Mouse (Mus musculus) liver, embryonic 15.5 days (tissue): Measurements from ENCODE around the gene B4galt2. TPM values are rescaled to one million over a fixed set of nuclear protein-coding genes. Genes with fewer than 3 reads are reported as not detected.

Experiments
- ATAC-seq: fragments of 200-750 bp; cut with Nextera tagmentation; 2 replicates; pipeline ENCODE4 v1.8.0; 2017; ENCODE audit warnings: moderate number of reproducible peaks, mild to moderate bottlenecking, moderate library complexity; ENCODE audit not compliant: insufficient read depth
- H3K27ac ChIP-seq: fragments of 300-500 bp; sonication (generic); replicated peaks from 2 replicates; pipeline ENCODE4 v1.5.1; 2015; ENCODE audit warnings: mild to moderate bottlenecking, inconsistent platforms
- H3K27me3 ChIP-seq: fragments of 300-500 bp; sonication (generic); 2 replicates; pipeline ENCODE4 v1.6.1; 2015; ENCODE audit warnings: mild to moderate bottlenecking, inconsistent platforms
- H3K36me3 ChIP-seq: fragments of 300-500 bp; sonication (generic); replicated peaks from 2 replicates; pipeline ENCODE4 v1.6.1; 2015; ENCODE audit warnings: moderate library complexity, mild to moderate bottlenecking, inconsistent platforms
- H3K4me1 ChIP-seq: fragments of 300-500 bp; sonication (generic); replicated peaks from 2 replicates; pipeline ENCODE4 v1.6.1; 2015; ENCODE audit warnings: inconsistent platforms
- H3K4me2 ChIP-seq: fragments of 300-500 bp; sonication (generic); 2 replicates; pipeline ENCODE4 v1.6.1; 2015; ENCODE audit warnings: moderate library complexity, mild to moderate bottlenecking, inconsistent platforms
- H3K4me3 ChIP-seq: fragments of 300-500 bp; sonication (generic); replicated peaks from 2 replicates; pipeline ENCODE4 v1.5.1; 2015; ENCODE audit warnings: mild to moderate bottlenecking, inconsistent platforms
- H3K9ac ChIP-seq: fragments of 300-500 bp; sonication (generic); 2 replicates; pipeline ENCODE4 v1.6.1; 2015; ENCODE audit warnings: moderate library complexity, mild to moderate bottlenecking, inconsistent platforms
- H3K9me3 ChIP-seq: fragments of 300-500 bp; sonication (generic); replicated peaks from 2 replicates; pipeline ENCODE4 v1.6.1; 2016; ENCODE audit warnings: inconsistent platforms
- WGBS: fragments of 180-500 bp; shearing (Covaris S2); methylation state at CpG from one replicate; pipeline ENCODE4 v1.1.7; 2015; ENCODE audit warnings: mixed read lengths; ENCODE audit not compliant: insufficient replicate concordance; 5-methylcytosine and 5-hydroxymethylcytosine counted together
- polyA plus RNA-seq: library from polyadenylated mRNA; unstranded; fragments of >200 nt; fragmentation: Nextera tagmentation; extraction: Ambion mirVana; gene quantifications from 2 replicates; pipeline ENCODE4 v1.2.1, GENCODE M21; 2015

The B4galt2 gene
- polyA plus RNA-seq, 1 experiment from 2014 or later = 1.0 TPM

GRCm38 (mm10) chr4:117849506-117849905, 33.8 kb downstream of the B4galt2 start:
- Histone ChIP-seq H3K4me2 (no peak overlapping the region), H3K4me1 (peaks cover 43% of the 10 kb centered on the region), H3K9me3 (no peaks in the 10 kb centered on the region), H3K9ac (no peak overlapping the region), H3K27ac (no peak overlapping the region), H3K27me3 (no peaks in the 10 kb centered on the region), H3K4me3 (no peak overlapping the region), H3K36me3 (peaks cover 100% of the 10 kb centered on the region)
- WGBS = 82% methylated on average over 5 of the region's 5 CpGs
- no peak for ATAC-seq

DNA sequence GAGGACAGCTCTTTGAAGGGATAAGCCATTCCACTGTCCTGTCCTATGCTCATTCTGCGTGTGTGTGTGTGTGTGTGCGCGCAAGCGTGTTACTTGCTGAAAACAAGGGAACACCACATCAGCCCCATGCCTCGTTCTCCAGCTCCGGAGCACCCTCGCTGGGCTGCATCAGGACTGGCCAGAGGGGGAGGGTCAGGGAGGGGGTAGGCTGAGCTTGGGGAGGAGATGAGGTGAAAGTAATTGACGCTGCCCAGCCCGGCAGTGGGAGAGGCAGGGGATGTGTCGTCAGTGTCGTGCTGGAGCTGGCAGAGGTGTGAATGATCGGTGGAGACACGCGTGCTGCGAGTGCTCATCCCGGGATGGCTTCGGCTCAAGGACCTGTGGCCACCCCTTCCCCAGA, 34.2 kb downstream of the B4galt2 start:
- no peak overlapping the region for H3K4me3 ChIP-seq
- 73% methylated on average over 17 of the region's 17 CpGs for WGBS
- H3K27me3 ChIP-seq = no peaks in the 10 kb centered on the region
- no peaks in the 10 kb centered on the region for H3K9me3 ChIP-seq
- H3K36me3 ChIP-seq = peaks cover 100% of the 10 kb centered on the region
- no peak for ATAC-seq
- H3K9ac ChIP-seq = no peak overlapping the region
- H3K27ac ChIP-seq = no peak overlapping the region
- no peak overlapping the region for H3K4me2 ChIP-seq
- H3K4me1 ChIP-seq = peaks cover 38% of the 10 kb centered on the region

GRCm38 (mm10) chr4:117847011-117847410, 36.3 kb downstream of the B4galt2 start:
- H3K9me3 ChIP-seq = no peaks in the 10 kb centered on the region
- H3K4me1 ChIP-seq = peaks cover 26% of the 10 kb centered on the region
- H3K27ac ChIP-seq = 0 out of 2 replicates have a peak overlapping the region, but pooled peaks have one; percentile 21
- ATAC-seq = no peak
- H3K36me3 ChIP-seq = peaks cover 100% of the 10 kb centered on the region
- 87% methylated on average over 2 of the region's 2 CpGs for WGBS
- H3K4me3 ChIP-seq = no peak overlapping the region
- no peak overlapping the region for H3K4me2 ChIP-seq
- H3K27me3 ChIP-seq = no peaks in the 10 kb centered on the region
- H3K9ac ChIP-seq = no peak overlapping the region

- no peak overlapping the region for H3K4me3 ChIP-seq
- peaks cover 32% of the 10 kb centered on the region for H3K4me1 ChIP-seq
- peaks cover 100% of the 10 kb centered on the region for H3K36me3 ChIP-seq
- no peak overlapping the region for H3K9ac ChIP-seq
- no peaks in the 10 kb centered on the region for H3K27me3 ChIP-seq
- H3K9me3 ChIP-seq = no peaks in the 10 kb centered on the region
- ATAC-seq = no peak
- no peak overlapping the region for H3K27ac ChIP-seq
- H3K4me2 ChIP-seq = no peak overlapping the region
- WGBS = 95% methylated on average over 4 of the region's 4 CpGs
Measured at GRCm38 (mm10) chr4:117846261-117846660, 37.0 kb downstream of the B4galt2 start.

GRCm38 (mm10) chr4:117845316-117845715, 38.0 kb downstream of the B4galt2 start:
- Histone ChIP-seq H3K27me3 (no peaks in the 10 kb centered on the region), H3K4me2 (no peak overlapping the region), H3K9ac (no peak overlapping the region), H3K9me3 (no peaks in the 10 kb centered on the region), H3K36me3 (peaks cover 100% of the 10 kb centered on the region), H3K4me3 (no peak overlapping the region), H3K27ac (no peak overlapping the region), H3K4me1 (peaks cover 37% of the 10 kb centered on the region)
- 85% methylated on average over 11 of the region's 11 CpGs for WGBS
- ATAC-seq = no peak

- peaks cover 100% of the 10 kb centered on the region for H3K36me3 ChIP-seq
- no peaks in the 10 kb centered on the region for H3K9me3 ChIP-seq
- no peak overlapping the region for H3K4me2 ChIP-seq
- no peak overlapping the region for H3K27ac ChIP-seq
- WGBS = 88% methylated on average over 5 of the region's 5 CpGs
- ATAC-seq = no peak
- no peaks in the 10 kb centered on the region for H3K27me3 ChIP-seq
- H3K4me3 ChIP-seq = no peak overlapping the region
- H3K4me1 ChIP-seq = peaks cover 42% of the 10 kb centered on the region
- no peak overlapping the region for H3K9ac ChIP-seq
Measured at GRCm38 (mm10) chr4:117844467-117844866, 38.8 kb downstream of the B4galt2 start.

GRCm38 (mm10) chr4:117843101-117843500, 40.2 kb downstream of the B4galt2 start:
- ATAC-seq = no peak
- Histone ChIP-seq H3K27me3 (no peaks in the 10 kb centered on the region), H3K27ac (no peak overlapping the region), H3K9me3 (no peaks in the 10 kb centered on the region), H3K4me2 (no peak overlapping the region), H3K4me3 (no peak overlapping the region), H3K36me3 (peaks cover 100% of the 10 kb centered on the region), H3K4me1 (peaks cover 50% of the 10 kb centered on the region), H3K9ac (no peak overlapping the region)
- 85% methylated on average over 5 of the region's 5 CpGs for WGBS

DNA sequence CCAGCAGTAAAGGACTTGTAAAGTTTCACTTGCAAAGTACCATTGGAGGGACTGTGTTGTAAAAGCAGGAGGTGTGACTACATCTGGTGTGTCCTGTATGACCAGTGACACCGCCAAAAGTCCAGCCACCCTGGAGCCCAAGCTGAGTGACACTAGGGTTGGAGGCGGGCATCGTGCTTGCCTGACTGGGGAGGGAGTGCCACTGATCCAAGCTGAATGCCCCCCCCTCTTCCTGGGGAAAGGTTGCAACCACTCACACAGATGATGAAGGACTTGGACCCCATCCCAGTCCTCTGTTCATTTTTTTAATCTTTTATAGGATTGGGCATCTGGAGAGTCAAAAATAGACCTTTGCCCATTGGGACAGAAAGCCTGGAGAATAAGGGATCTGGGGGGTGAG, 41.7 kb downstream of the B4galt2 start:
- Histone ChIP-seq H3K9ac (no peak overlapping the region), H3K9me3 (no peaks in the 10 kb centered on the region), H3K27ac (peak overlapping the region; percentile 24), H3K4me3 (no peak overlapping the region), H3K36me3 (peaks cover 99% of the 10 kb centered on the region), H3K4me2 (no peak overlapping the region), H3K27me3 (no peaks in the 10 kb centered on the region), H3K4me1 (peaks cover 53% of the 10 kb centered on the region)
- WGBS = 76% methylated on average over 3 of the region's 3 CpGs
- ATAC-seq = no peak

DNA sequence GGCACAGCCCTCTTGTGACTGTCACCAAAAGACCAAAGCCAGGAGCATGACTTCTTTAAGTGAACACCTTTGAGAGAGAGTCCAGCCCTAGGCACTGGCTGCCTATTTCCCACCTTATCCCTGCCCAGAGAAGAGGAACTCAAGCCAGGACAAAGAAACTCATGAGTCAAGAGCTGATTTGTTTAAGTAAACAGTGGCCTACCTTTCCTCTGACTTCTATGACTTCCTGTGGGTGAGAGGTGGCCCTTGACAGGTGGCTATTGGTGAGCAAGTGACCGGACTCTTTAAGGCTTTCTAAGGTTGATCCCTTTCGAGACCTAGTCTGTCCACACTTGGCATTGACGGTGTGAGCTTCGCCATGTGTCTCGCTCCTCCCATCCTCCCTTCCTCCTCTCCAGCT, 42.5 kb downstream of the B4galt2 start:
- Histone ChIP-seq H3K36me3 (peaks cover 92% of the 10 kb centered on the region), H3K27ac (peak overlapping the region; percentile 25; the same call in 1 of the 2 replicates), H3K4me1 (peaks cover 53% of the 10 kb centered on the region), H3K4me2 (no peak overlapping the region), H3K9me3 (no peaks in the 10 kb centered on the region), H3K9ac (no peak overlapping the region), H3K27me3 (no peaks in the 10 kb centered on the region), H3K4me3 (no peak overlapping the region)
- no peak for ATAC-seq
- WGBS = 90% methylated on average over 5 of the region's 5 CpGs

DNA sequence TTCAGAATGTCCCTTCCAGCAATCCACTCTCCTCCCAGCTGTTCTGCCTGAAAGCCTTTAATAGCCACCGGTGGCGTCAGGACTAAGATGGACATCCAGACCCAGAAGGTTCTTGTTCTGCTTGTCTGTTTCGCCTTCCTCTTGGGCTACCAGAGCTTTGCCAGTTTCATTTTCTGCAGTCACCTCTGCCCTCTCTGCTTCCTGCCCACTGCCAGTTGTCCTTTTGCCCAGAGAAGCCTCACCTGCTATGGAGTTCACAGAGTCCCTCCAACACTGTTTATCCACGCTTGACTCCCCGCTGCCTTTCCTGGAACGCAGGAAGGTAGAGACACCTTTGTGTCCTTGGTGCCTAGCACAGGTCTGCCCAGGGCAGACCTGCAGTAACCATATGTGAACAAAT, 43.9 kb downstream of the B4galt2 start:
- Histone ChIP-seq H3K4me2 (peak overlapping the region; percentile 77; the same call in 1 of the 2 replicates), H3K9ac (peak overlapping the region; percentile 6; the same call in 1 of the 2 replicates), H3K4me1 (peaks cover 59% of the 10 kb centered on the region), H3K4me3 (no peak overlapping the region), H3K27ac (peak overlapping the region; percentile 31), H3K27me3 (no peaks in the 10 kb centered on the region), H3K36me3 (peaks cover 77% of the 10 kb centered on the region), H3K9me3 (no peaks in the 10 kb centered on the region)
- WGBS = 80% methylated on average over 6 of the region's 6 CpGs
- no peak for ATAC-seq

GRCm38 (mm10) chr4:117837271-117837670, 46.0 kb downstream of the B4galt2 start:
- H3K4me2 ChIP-seq = peak overlapping the region; percentile 77
- peak overlapping the region; percentile 88 for H3K4me3 ChIP-seq
- H3K36me3 ChIP-seq = peaks cover 56% of the 10 kb centered on the region
- H3K9ac ChIP-seq = peak overlapping the region; percentile 91
- H3K27ac ChIP-seq = peak overlapping the region; percentile 99
- no peaks in the 10 kb centered on the region for H3K9me3 ChIP-seq
- H3K4me1 ChIP-seq = peaks cover 80% of the 10 kb centered on the region
- no peaks in the 10 kb centered on the region for H3K27me3 ChIP-seq
- WGBS = 59% methylated on average over 4 of the region's 4 CpGs
- ATAC-seq = no peak

GRCm38 (mm10) chr4:117836204-117836767, 47.0 kb downstream of the B4galt2 start:
- H3K9me3 ChIP-seq = no peaks in the 10 kb centered on the region
- H3K36me3 ChIP-seq = peaks cover 46% of the 10 kb centered on the region
- H3K9ac ChIP-seq = peak overlapping the region; percentile 91
- WGBS = under 1% methylated on average over 48 of the region's 48 CpGs
- peak overlapping the region; percentile 99 for H3K27ac ChIP-seq
- no peaks in the 10 kb centered on the region for H3K27me3 ChIP-seq
- peak; percentile 73 for ATAC-seq
- H3K4me1 ChIP-seq = peaks cover 83% of the 10 kb centered on the region
- peak overlapping the region; percentile 88 for H3K4me3 ChIP-seq
- peak overlapping the region; percentile 77 for H3K4me2 ChIP-seq
